Mouse (Mus musculus): ENCODE measurements at regions not wholly inside any gene's neighbourhood (a gene's known extent, or its start where the extent isn't known, plus 50 kb on each side); places are given as distances from the start of the nearest gene placed in this dataset.

DNA sequence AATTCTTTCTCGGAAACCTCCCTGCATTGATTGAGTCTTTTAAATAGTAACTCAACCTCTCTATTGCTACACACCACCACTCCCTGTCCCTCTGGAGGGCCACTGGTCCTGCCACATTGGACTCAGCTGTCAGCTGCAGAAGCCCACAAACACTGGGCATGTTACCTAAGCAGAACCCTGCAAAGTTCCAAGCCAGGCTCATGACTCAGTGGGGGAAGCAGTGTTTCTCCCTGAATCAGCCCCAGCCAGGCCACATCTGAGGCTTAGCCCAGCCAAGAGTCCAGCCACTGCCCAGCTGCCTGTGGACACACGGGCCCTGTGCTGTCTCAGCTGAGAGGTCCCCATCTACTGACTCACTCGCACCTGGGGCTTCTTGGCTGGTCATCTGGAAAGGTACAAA lies 234.8 kb upstream of the Fn1 start:
- no peak for DNase-seq (ENCODE audit: extremely low spot score in 1 of 2, low spot score in 2 of 2)
- intact Hi-C loops (cut with DNase I), result no loop called here

DNA sequence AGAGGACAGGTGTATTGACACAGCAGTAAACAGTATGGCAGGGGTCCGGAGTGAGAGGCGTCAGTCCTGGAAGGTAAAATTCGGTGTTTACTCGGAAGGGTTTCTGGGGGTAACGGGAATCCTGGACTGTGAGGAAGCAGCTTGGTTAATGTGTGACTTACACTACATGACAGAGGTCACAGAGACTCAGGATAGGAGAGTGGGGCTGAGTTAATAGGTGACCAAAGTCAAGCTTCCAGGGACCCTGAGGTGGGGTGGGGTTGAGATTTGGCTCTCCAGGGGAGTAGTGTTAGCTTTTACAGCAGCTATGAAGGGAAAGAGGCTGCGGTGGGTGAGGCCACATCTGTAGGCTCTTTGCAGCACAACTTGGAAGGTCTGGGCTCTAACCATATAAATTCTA lies 233.9 kb upstream of the Fn1 start:
- intact Hi-C loops (cut with DNase I), result no loop called here
- DNase-seq (ENCODE audit: extremely low spot score in 1 of 2, low spot score in 2 of 2), result no peak

DNA sequence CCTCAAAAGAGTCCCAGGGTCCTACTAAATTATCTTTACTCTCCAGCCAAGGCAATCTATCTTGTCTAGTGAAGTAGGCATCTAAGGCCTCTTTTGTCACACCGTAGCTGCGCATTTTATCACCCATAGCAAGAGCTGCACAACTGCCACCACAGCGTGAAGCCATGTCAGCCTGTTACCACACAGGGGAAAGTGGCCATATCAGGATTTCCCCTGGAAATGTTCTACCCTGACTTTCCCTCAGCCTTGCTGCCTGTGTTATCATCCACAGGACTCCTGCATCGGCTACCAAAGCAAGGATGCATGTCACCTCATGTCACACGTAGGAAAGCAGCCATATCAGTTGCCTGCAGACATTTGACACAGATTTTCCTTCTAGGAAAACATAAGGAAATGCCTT lies 233.2 kb upstream of the Fn1 start:
- intact Hi-C loops (cut with DNase I), result no loop called here
- no peak for DNase-seq (ENCODE audit: extremely low spot score in 1 of 2, low spot score in 2 of 2)

DNA sequence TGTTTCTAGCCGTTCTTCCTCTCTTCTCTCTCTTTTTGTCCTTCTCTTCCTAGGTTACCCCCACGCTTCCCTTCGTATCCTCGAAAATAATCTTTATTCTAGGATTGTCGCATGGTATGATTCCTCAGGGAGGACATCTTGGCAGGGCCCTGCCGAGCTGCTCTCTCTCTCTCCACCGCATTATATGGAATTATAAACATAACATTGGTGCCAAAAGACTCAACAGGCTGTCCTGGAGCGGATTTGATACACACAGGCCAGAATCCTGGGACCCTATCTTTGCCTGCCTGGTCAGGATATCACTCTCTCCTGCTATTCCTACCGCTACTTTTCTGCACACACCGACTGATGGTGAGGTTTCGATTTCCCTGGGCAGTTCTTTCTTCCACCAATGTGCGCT lies 228.9 kb upstream of the Fn1 start:
- intact Hi-C loops (cut with DNase I), result no loop called here
- no peak for DNase-seq (ENCODE audit: extremely low spot score in 1 of 2, low spot score in 2 of 2)

DNA sequence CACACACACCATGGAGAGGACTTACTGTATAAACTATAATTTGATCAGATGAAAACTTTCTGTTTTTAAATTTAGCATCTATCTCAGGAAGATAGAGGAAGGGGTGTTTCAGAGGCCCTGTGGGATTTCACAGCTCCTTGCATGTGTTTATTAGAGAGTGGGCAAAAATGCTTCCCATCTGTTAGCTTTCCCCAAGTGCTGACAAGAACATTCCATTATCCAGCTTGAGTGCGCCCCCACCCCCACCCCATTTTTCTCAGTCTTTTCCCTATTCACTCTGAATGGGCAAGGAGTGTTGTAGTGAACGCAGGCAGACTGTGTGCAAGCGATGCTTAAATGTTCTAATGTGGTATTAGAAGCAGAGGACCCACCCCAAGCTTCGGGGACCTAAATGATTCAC lies 228.2 kb upstream of the Fn1 start:
- no peak for DNase-seq (ENCODE audit: extremely low spot score in 1 of 2, low spot score in 2 of 2)
- intact Hi-C loops (cut with DNase I), result no loop called here

DNA sequence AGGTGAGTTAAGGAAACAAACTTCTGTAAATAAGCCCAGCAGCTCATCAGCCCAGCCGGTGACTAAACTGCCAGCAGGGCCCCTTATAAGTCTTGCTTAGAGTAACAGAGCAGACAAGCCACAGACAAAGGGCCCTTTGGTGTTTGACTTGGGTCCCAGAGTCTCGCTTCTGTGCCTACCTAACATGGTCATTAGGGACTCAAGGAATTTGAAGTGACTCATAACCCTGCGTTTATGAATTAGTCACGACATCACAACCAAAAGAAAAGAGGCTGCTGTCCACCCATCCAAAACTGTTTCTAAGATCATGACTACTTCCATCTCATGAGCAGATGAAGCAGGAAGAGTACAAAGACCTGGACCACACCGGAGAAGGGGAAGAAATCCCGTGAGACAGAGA lies 227.5 kb upstream of the Fn1 start:
- intact Hi-C loops (cut with DNase I), result no loop called here
- DNase-seq (ENCODE audit: extremely low spot score in 1 of 2, low spot score in 2 of 2), result no peak

DNA sequence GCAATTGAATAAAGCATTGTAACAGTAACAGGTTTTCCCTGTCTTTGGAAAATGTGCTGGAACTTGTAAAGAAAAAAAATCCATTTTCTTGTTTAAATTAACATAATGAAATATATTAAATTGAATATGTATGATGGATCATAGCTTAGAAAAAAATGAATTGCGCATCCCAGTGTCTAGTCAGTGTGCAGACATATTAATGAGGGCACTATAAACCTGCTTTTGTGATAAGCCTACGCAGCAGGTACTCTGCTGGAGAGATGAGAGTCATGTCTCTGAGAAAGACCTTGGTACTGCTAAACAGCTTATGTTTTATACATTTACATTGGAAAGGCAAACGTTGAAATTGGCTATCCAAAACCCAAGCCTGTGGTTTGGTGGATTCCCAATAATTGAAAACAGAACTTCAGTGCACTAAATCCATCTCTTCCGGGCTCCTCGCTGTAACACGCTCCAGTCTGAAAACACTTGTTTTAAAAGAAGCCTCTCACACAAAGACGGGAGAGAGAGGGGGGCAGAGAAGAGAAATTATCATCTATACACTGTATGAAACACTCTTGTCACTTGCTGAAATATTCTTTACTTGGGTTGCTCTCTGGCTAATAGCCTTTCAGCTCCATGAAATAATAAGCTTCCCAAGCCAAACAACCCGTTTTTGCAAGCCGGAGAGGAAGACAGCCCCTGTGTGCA lies 223.9 kb upstream of the Fn1 start:
- no peak for DNase-seq (ENCODE audit: extremely low spot score in 1 of 2, low spot score in 2 of 2)
- intact Hi-C loops (cut with DNase I), result no loop called here

DNA sequence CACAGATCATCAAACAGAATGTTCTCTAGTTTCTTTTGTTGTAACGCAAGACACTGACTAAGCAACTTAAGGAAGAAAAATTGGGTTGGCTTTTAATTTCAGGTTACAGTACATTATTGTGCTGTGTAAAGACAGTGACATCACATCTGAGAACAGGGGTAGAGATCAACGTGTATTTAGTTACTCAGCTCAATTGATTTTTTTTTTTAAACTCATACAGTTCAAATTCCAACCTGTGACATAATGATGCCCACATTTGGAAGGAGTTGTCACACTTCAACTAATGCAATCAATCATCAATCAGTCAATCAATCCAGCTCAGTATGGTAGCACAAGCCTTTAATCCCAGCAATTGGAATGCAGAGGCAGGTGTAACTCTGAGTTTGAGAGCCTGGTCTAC lies 221.0 kb upstream of the Fn1 start:
- DNase-seq (ENCODE audit: extremely low spot score in 1 of 2, low spot score in 2 of 2), result no peak
- intact Hi-C loops (cut with DNase I), result no loop called here

DNA sequence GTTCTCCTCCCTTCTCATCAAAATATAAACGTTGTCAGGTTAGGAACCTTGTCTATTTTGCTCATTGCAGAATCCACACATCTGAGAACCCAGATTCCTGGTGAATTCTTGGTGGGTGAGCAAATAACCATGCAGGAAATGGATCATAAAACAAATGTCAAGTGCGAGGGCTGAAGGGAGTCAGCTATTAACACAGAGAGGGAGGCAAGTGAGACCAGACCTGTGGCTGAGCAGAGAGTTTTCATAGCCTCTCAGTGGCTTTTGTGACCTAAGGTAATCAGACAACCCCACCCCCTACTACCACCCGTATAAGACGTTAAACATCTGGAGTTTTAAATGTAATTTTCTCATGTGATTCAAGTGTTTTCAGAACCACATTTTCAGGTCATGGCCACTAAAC lies 212.7 kb upstream of the Fn1 start:
- intact Hi-C loops (cut with DNase I), result no loop called here
- no peak for DNase-seq (ENCODE audit: extremely low spot score in 1 of 2, low spot score in 2 of 2)

DNA sequence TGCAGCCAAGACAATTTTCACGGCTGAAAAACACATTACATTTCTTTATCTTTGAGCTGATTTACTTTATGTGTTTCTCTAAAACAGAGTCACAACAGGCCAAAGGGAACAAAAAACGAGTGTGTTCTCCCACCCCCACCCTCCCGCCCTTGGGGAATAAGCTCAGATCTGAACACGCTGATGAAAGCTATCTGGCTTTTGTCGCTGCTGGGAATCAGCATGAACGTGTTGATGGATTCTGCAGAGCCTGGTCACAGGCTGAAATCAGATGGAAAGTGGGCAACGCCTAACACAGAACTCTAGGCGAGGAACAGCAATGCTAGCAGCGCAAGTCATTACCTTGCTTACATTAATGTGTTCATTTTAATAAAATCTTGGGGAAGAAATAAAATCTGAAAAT lies 211.7 kb upstream of the Fn1 start:
- intact Hi-C loops (cut with DNase I), result no loop called here
- no peak for DNase-seq (ENCODE audit: extremely low spot score in 1 of 2, low spot score in 2 of 2)

DNA sequence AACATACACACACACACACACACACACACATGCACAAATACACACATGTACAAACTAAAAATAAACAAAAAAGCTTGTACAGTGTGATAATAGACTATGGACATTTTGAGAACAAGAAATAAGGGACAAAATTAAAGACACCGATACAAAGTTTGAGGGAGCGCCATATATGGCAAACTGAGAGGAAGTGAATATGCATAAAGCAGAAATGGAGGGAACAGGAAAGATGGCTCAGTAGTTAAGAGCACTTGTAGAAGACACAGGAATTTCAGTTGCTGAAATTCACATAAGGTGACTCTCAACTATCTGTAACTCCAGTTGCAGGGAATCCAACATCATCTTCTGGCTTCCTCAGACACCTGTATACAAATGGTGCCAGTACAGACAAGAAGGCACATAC lies 200.2 kb upstream of the Fn1 start:
- DNase-seq (ENCODE audit: extremely low spot score in 1 of 2, low spot score in 2 of 2), result no peak
- intact Hi-C loops (cut with DNase I), result no loop called here

DNA sequence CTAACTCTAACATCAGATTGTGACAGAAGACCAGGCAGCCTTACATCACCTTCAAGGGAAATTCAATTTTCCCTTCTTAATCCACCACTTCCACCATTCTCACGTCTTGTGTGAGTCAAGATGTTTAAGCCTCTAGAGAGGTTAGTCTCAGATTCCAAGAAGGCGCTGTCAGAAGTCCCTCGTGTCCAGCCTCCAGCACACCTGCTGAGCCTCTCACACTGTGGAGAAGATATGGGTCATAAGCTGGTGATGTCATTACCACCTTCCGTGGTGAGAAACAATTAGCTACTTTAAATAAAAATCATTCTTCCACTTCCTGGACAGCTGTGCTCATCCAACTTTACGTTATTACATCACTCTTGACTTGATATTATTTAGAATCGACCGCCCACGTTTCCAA lies 198.3 kb upstream of the Fn1 start:
- DNase-seq (ENCODE audit: extremely low spot score in 1 of 2, low spot score in 2 of 2), result no peak
- intact Hi-C loops (cut with DNase I), result no loop called here

DNA sequence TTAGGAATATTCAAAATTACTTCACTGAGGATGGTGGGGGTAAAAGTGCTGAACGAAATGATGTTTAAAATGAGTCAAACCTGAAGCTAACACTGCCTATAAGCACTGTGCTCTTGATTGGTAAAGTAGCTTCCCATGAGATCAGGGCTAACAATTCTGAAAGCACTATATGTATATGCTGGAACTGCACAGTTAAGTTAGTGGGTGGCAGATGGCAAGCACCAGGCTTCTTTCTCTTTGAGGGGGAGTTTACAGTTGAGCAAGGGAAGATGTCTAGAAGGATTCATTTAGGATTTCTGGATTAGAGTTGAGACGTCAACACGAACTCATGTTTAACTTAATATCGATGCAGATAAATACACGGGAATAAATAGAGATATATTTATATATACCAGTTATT lies 195.7 kb upstream of the Fn1 start:
- intact Hi-C loops (cut with DNase I), result no loop called here

DNA sequence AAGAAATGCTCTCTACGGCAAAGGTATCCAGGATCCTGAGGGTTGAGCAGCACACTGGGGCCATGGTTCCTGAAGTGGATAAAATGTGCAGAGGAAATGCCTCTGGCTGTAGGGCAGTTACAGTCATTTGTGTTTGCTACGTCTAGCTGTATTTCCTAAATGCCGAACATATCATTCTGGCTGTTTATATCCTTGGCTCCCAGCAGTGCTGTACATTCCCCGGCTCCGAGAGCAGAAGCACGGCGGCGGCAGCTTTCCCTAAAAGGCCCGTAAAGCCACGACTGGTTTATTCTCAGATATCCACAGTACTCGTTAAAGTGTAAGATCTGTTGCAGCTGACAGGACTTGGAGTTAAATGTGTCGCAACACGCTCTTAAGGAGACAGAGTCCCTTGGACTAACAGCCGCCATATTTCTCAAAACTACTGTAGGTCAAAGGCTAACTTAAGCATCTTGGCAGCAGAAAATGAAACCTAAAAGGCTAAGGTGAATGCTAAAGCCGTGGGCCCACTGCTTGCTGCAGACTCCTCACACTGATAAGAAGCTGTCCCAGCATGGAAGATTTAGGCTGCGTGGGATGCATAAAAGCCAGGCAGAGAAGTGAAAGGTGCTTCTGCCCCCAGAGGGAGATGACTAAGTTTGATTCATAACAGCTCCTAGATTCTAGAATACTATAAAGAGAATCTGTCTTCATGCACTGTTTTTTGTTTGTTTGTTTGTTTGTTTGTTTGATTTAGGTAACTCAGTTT lies 192.1 kb upstream of the Fn1 start:
- intact Hi-C loops (cut with DNase I), result no loop called here
- peak in 1 of 2 experiments; percentile 32 for DNase-seq (ENCODE audit: extremely low spot score in 1 of 2, low spot score in 2 of 2)

More for the DNA sequence above, 195.7 kb upstream of the Fn1 start:
- no peak for DNase-seq (ENCODE audit: extremely low spot score in 1 of 2, low spot score in 2 of 2)

DNA sequence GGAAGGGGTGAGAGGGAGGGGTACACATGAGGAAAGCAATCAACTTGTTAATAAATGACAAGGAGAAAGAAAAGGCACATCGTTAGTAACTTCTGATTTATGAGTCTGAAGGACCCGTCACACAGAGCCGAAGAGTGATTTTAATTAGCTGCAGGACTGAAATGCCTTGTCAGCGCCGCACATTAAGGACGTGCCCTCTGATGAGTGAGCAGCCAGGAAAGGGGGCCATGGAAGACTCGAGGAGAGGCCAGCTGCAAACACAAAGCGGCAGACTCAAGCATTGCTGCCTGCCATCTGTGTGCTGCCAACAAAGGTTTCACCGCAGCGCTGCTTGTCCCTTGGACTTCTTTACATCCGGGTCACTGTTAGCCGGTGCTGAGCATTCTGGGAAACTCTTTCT lies 184.8 kb upstream of the Fn1 start:
- intact Hi-C loops (cut with DNase I), result no loop called here
- DNase-seq (ENCODE audit: extremely low spot score in 1 of 2, low spot score in 2 of 2), result no peak

DNA sequence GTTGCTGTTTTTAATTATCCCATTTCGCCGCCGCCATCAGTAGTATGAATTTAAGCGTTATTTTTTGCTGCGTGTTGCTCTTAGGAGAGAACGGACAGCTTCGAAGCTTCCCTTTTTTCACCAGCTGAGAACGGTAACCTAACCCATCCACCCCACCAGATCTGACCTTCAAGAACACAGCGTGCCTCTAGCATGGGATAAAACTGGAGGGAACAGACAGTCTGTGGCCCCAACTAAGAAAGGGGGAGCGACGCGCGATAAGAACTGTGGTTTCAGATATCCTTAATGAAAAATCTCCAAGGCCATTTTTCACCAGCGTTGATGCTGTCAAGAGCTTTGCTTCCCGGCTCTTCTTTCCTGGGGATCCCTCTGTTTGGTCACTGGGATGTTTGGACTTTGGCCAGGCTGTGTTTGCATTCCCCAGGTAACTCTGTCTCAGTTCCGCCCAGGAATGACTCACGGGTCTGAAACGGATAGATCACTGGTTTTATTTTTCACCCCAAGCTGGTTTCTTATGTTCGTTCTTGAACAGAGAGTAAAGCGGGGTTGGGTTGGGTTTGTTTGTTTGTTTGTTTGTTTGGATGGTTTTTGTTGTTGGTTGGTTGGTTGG lies 184.1 kb upstream of the Fn1 start:
- intact Hi-C loops (cut with DNase I), result no loop called here
- DNase-seq (ENCODE audit: extremely low spot score in 1 of 2, low spot score in 2 of 2), result no peak

DNA sequence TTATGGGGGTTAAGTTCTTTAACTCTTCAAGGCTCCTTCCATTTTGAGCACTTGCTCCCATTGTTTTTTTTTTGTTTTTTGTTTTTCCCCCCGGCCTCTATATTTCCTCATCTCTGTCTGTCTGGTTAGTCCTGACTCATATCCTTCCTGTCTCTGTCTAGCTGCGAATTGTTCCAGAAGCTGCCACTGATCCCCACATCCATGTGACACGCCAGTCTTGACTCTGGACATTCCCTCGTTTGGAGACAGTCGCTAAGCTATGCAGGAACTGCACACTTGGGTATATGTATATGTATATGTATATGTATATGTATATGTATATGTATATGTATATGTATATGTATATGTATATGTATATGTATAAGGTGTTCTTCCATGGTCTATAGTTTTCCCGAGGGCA lies 177.4 kb upstream of the Fn1 start:
- DNase-seq (ENCODE audit: extremely low spot score in 1 of 2, low spot score in 2 of 2), result no peak
- intact Hi-C loops (cut with DNase I), result no loop called here

DNA sequence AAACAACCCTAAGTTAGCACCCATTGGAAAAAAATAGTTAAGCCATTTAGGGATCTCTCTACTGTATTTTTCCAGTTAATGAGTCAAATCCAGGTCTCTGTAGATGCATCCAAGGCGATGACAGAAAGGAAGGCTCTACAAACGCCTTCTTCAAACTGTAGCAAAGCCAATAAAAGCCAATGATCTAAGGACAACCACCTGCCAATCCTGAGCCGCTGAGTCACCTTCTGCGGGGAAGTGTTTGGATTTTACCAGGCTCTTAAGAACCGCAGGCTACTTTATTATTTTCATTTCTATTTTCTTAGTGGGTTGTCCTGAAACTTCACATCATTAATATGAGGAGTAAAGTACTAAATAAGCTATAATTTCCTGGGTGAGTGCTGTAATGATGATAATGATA lies 171.4 kb upstream of the Fn1 start:
- intact Hi-C loops (cut with DNase I), result no loop called here
- DNase-seq (ENCODE audit: extremely low spot score in 1 of 2, low spot score in 2 of 2), result no peak

DNA sequence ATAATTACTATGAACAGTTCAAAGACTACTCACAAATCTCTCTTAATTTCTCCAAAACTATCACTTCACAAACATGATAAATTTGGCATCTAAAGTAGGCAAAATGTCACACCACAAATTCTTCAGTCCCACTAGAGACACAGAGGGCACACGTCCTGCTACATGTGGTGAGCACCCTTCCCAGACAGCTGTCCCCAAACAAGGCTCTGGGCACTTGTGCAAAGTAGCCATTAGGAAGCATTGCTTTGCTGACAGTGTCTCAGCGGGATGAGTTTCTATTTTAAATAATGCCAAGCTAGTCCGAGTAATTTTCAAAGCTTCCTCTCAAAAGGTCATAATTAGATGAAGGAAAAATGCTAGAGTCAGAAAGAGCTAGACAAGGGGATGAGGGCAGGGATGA lies 169.1 kb upstream of the Fn1 start:
- DNase-seq (ENCODE audit: extremely low spot score in 1 of 2, low spot score in 2 of 2), result no peak
- intact Hi-C loops (cut with DNase I), result no loop called here

DNA sequence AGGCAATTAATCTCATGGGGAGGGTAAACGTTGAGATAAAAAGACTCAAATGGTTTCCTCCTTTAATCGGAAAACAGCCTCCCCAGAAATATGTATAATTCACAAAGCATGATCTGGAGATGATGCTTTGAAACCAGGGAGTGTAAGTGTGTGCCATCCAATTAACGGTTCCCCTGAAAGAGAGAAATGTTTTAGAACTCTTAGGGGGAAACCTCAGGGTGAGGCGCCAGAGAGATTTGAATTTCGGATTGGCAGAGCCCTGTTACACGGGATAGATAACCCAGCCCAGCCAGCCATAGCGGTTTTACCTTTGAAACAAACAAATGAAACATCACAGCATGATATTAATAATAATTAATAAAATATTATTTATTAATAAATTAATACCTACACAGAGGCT lies 168.1 kb upstream of the Fn1 start:
- intact Hi-C loops (cut with DNase I), result no loop called here
- DNase-seq (ENCODE audit: extremely low spot score in 1 of 2, low spot score in 2 of 2), result no peak

DNA sequence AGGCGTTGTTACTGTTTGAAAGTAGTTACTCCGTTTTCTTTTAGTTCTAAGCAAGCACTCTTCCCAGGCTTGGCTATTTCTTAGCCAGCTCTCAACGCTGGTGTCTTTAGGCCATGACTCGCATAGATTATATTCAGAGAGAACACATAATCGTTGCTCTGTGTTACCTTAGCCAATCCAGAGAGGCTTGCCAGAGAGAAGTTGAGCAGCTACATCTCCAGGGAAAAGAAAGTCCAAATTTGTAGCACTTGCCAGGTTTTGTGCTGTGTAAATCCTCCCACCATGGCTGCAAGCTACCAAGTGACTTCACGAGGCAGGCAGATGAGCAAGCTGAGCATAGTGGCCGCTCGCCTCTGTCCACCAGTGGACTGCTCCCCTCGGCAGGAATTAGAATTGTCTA lies 163.3 kb upstream of the Fn1 start:
- intact Hi-C loops (cut with DNase I), result no loop called here

More for the DNA sequence above, 163.3 kb upstream of the Fn1 start:
- no peak for DNase-seq (ENCODE audit: extremely low spot score in 1 of 2, low spot score in 2 of 2)
